Mouse (Mus musculus): ENCODE data around the gene Tent2.

DNA sequence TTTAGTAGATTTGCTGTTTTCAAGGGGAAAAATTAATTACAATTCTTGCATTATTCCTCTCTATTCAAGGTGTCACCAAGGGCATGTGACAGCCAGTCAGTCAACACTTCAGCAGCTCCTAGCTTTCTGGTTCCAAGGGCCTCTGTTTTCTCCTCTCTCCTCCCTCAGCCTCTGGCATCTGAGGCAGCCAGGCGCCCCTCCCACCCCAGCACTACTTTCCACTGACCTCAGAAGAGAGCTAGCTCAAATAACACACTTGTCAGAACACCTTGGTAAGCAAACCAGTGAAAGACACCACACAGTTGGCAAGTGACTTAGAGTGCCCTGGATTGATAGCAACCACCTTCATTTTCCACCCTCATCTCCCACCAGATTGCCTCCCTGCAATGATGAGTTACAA is 54.1 kb downstream of the Tent2 start:
- TF ChIP-seq CTCF (IDR thresholded peaks at IDR 0.05; ENCODE audit: extremely low read depth, insufficient read length, insufficient replicate concordance, low read depth, low read length) (no peak), POLR2A (IDR thresholded peaks at IDR 0.05; ENCODE audit: low read depth, low read length) (no peak)
